Mouse (Mus musculus) liver, postnatal 0 days (tissue): Measurements from ENCODE around the gene BC055324.
"Not testable (repeated sequence)": the region's sequence is repeated elsewhere in the genome, so short reads cannot be mapped to it uniquely, and the experiment has no call there.

Experiments used
- CTCF ChIP-seq: sonication (generic); IDR thresholded peaks from 2 replicates; pipeline ENCODE4 v1.5.1; 2016; ENCODE audit warnings: antibody characterized with exemption, low read depth
- EP300 ChIP-seq: IDR thresholded peaks from 2 replicates; pipeline ENCODE4 v1.6.1; 2016; ENCODE audit warnings: antibody characterized with exemption, low read depth, mild to moderate bottlenecking

- not testable (repeated sequence) for TF ChIP-seq EP300
- 0 out of 2 replicates have a peak, but pooled peaks have one; percentile 15 for TF ChIP-seq CTCF
Observed at GRCm38 (mm10) chr1:164022106-164022505, 27.5 kb upstream of the BC055324 start.
